Mouse (Mus musculus): ENCODE data around the gene Ost4.

DNA sequence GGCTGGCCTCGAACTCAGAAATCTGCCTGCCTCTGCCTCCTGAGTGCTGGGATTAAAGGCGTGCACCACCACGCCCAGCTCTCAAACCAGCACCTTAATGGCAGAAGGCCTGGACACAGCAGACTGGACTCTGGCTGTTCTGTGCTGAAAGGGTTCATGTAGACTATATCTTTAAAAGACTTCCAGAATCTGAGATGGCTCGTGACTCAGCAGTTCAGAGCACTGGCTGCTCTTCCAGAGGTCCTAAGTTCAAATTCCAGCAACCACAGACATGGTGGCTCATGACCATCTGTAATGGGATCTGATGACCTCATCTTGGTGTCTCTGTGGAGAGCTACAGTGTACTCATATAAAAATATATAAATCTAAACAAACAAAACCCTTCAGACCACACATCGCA is 5.7 kb downstream of the Ost4 start:
- TF ChIP-seq CTCF (IDR thresholded peaks at IDR 0.05; ENCODE audit: extremely low read depth, insufficient read length, insufficient replicate concordance, low read depth, low read length) (no peak), POLR2A (IDR thresholded peaks at IDR 0.05; ENCODE audit: low read depth, low read length) (no peak)
